Mouse (Mus musculus) T-cell, adult 2 months (primary cell): ENCODE measurements around the gene Hes6.

Experiments used
- DNase-seq: peaks from one replicate; pipeline ENCODE4 v3.0.0; 2022; ENCODE audit warnings: low spot score

Gene Hes6

GRCm38 (mm10) chr1:91441855-91442254, 28.0 kb upstream of the Hes6 start:
- no peak for DNase-seq

GRCm38 (mm10) chr1:91439776-91440175, 25.9 kb upstream of the Hes6 start:
- DNase-seq = no peak

- DNase-seq = no peak
Measured at GRCm38 (mm10) chr1:91437573-91437972, 23.7 kb upstream of the Hes6 start.

GRCm38 (mm10) chr1:91437083-91437400, 23.2 kb upstream of the Hes6 start:
- no peak for DNase-seq

- no peak for DNase-seq
Measured at GRCm38 (mm10) chr1:91436380-91437082, 22.7 kb upstream of the Hes6 start.

GRCm38 (mm10) chr1:91435606-91436130, 21.8 kb upstream of the Hes6 start:
- no peak for DNase-seq

- no peak for DNase-seq
Measured at GRCm38 (mm10) chr1:91434905-91435304, 21.1 kb upstream of the Hes6 start.

- DNase-seq = no peak
Measured at GRCm38 (mm10) chr1:91430761-91431160, 16.9 kb upstream of the Hes6 start.

- DNase-seq = no peak
Measured at GRCm38 (mm10) chr1:91429212-91429611, 15.4 kb upstream of the Hes6 start.

- DNase-seq = peak; percentile 64
Measured at GRCm38 (mm10) chr1:91428614-91429013, 14.8 kb upstream of the Hes6 start.

GRCm38 (mm10) chr1:91426397-91426796, 12.6 kb upstream of the Hes6 start:
- DNase-seq = no peak

- DNase-seq = no peak
Measured at GRCm38 (mm10) chr1:91420601-91421065, 6.8 kb upstream of the Hes6 start.

- DNase-seq = no peak
Measured at GRCm38 (mm10) chr1:91419862-91420600, 6.2 kb upstream of the Hes6 start.

- no peak for DNase-seq
Measured at GRCm38 (mm10) chr1:91417991-91418390, 4.2 kb upstream of the Hes6 start.

- DNase-seq = no peak
Measured at GRCm38 (mm10) chr1:91415311-91415710, 1.5 kb upstream of the Hes6 start.

GRCm38 (mm10) chr1:91414903-91415302, 1.1 kb upstream of the Hes6 start:
- DNase-seq = no peak

- DNase-seq = peak; percentile 6
Measured at GRCm38 (mm10) chr1:91413536-91413897, 321 bp downstream of the Hes6 start.

GRCm38 (mm10) chr1:91413030-91413506, 770 bp downstream of the Hes6 start:
- DNase-seq = peak; percentile 92

- peak; percentile 2 for DNase-seq
Measured at GRCm38 (mm10) chr1:91412286-91413029, 1.4 kb downstream of the Hes6 start.

GRCm38 (mm10) chr1:91411631-91412285, 2.1 kb downstream of the Hes6 start:
- DNase-seq = no peak

GRCm38 (mm10) chr1:91407819-91408218, 6.0 kb downstream of the Hes6 start:
- DNase-seq = no peak
